Mouse (Mus musculus) testis, postnatal 10 days (tissue): ENCODE measurements at regions not wholly inside any gene's neighbourhood (a gene's known extent, or its start where the extent isn't known, plus 50 kb on each side); places are given as distances from the start of the nearest gene placed in this dataset.

ENCODE experiments used
- DNase-seq: peaks from one replicate; pipeline ENCODE4 v3.0.0; 2021; ENCODE audit warnings: low spot score

DNA sequence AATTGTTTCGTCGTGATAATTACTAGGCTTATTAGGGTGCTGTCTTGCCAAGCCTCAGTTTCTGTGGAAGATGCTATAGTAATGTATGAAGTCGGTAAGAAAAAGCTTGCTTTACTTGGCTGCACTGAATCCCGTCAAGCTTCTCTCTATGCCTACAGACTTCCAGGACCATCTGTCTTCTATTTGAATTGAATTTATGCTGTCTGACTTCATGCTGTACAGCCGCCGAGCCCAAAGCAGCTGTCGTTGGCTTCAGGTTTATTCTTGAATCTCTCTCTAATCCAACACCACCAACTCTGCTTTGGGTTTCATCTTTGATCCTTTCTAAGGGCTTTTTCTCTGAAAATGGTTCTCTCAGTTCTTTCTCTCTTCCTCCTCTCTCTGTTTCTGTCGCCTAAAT lies 227.4 kb upstream of the Cnr1 start:
- no peak for DNase-seq

DNA sequence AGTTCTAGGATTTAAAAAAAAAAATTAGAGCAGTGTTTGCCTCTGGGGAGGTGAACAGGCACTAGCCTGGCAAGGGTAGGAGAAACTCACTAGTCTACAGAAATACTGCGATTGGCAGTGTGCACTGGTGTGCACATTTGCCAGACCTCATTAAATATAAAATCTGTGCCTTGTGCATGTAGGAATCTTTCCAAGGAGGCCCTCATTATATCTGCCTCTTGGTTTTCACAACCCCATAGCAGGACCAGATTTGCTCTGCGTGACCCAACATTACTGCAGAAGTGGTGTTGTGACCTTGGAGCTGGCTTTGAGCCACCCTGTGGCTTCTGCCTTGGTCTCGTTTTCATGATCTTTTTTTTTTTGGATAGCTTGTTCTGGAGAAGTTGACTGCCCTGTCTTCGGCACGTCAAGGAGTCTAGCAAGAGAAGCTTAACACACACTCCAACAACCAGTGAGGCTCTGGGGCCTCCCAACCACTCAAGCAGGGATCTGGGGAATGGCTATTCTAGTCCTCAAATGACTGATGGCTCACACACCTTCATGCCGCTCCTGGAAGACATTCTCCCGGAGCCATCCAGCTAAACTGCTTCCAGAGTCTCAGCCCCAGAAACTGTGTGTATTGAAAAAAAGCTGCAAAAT lies 222.2 kb upstream of the Cnr1 start:
- no peak for DNase-seq

DNA sequence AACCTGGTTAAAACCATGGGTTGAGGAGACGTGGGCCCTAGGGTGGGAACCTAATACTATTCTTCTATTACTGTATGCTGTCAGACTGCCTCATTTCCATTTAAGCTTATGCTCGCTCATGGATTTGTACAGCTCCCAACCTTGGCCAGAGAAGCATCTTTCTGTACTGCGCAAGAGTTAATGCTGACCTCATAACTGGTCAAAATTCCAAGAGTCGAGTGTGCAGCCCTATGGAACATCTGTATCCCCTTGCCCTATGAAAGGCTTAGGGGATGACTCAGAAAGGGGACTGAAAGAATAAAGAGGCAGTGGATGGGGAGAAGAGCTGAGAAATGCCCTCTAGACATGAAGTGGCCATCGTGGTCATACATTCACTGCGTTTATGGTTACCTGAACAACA lies 218.7 kb upstream of the Cnr1 start:
- DNase-seq, result no peak

DNA sequence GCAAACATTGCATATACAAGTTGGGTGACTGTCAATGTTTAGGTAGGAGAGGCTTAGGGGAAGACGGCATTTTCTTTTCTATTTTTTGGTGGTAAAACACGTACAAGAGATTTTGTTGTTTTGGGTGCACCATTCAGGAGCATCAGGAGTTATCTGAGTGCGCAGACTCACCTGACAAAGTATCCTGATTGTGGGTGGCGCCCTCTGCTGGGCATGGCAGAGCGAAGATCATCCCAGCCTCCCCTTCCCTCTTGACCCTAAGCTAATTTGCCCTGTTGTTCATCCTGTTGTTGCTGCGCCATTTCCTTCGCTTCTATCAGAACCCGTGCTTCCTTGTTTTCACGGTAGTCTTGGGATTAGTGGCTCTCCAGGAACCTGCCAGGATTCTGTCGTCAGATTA lies 217.6 kb upstream of the Cnr1 start:
- peak; percentile 62 for DNase-seq

DNA sequence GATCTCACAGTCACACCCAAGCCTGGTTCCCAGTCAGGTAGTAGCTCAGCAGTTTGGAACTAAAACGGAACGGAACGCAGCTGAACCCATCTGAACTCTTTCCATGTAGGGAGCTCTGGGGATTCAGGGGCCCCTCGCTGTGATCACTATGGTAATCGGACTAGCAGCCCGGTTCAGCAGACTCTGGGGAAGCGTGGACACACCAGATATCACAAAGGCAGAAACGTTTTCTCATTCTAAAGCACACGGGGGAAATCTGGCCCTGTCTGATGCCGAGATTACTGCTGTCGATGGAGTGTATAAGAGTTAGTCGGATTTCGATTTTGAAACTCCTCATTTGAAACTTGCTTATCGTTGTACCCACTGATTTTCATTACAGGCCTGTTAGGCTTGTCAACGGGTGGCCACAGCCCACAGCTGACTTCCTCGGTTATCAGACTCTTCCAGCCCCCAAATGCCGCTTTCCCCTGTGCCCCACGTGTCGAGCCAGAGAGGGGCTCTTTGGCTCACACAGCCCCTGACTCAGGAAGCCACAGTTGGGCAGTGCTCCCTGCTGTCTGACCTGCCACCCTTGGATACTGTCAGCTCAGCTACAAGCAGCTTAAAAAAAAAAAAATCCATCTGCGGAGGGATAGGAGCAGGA lies 207.8 kb upstream of the Cnr1 start:
- no peak for DNase-seq

DNA sequence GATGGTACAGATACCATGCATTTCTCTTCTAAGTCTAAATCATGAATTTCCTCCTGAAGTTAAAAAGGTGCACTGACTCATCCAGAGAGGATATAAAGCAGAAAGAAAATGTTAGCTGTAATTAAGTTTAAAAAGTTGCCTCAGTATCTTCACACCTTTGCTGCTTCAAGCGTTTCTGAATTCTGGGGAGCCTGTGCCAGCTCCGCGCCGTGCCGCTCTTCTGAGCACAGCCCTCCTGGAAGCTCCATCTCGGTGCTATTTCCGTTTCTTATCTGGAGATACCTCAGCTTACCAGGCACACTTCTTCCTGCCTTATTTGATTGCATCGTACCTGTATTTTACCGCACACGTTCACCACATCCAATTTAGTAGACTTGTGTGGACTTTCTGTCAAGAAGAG lies 203.4 kb upstream of the Cnr1 start:
- DNase-seq, result no peak

DNA sequence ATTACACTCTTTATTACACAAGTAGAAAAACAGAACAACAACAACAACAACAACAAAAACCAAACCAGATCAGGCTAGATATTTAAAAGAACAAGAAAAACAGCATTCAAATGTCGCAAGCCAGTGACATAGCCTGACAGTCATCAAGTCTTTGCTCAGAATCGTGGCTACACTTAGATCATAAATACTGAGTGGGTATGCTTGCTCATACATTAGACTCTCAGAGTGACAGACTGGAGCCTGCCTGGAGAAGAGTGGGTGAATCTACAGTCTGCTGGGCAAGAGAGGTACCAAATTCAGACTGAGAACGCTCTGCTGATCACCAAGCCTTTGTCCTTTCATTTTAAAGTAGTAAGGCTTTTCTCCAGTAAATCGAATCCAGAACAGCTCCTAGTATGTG lies 202.4 kb upstream of the Cnr1 start:
- DNase-seq, result no peak

DNA sequence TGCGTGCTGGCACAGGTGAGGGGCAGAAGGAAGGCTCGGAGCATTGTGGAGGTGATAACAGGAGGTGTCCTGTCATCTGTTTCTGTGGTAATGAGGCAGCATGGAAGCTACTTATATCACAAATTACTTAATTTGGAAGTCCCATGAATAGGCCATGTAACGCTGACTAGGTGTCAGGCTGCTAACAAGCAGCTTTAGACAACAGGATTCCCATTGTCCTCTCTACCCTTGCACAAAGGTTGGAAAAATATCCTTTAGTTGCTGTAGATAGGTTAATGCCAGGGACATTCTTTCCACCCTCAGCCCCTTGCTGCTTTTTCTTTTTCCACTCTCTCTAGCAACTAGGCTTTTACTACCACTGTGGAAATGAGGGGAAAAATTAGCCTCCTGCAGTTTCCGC lies 192.6 kb upstream of the Cnr1 start:
- DNase-seq, result no peak

DNA sequence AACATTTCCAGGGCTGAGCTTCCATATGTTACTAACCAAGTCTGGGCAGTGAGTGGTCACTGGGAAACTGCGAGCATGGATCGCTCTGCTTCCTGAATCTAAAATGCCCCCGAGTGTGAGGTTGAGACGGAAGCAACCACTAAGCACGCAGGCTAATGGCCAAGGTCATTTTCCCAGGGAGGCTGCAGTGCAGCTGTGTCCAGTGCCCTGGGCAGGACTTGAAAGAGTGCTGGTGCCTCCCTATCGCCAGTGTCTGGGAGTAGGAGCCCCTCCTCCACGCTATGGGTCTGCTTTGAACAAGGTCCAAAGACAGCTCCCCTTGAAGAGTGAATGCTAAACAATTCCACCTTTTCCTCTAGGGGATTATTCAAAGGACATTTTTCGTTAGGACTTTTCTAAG lies 189.5 kb upstream of the Cnr1 start:
- DNase-seq, result peak; percentile 56

DNA sequence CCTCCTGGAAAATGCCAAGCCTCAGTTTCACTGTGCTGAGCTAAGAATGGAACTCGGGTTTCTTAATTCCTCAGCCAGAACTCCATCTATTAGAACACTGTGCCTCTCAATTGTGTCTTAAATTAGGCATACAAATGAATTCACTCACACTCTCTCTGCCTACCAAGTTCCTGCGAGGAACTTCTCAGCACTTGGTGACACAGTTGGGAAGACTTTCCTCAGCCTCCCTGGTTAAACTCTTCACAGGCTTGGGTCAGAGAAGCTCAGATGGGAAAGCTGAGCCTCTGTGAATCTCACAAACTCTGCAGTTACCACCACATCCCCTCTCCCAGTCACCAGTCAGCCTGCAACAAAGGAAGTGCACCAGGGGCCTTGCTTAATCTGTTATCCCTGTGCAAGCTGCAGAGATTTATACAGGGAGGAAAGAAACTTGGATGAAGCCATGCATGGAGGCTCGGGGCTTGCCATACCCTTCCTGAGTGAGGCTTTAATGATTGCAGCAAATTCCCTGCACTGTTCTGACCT lies 188.9 kb upstream of the Cnr1 start:
- DNase-seq, result no peak

DNA sequence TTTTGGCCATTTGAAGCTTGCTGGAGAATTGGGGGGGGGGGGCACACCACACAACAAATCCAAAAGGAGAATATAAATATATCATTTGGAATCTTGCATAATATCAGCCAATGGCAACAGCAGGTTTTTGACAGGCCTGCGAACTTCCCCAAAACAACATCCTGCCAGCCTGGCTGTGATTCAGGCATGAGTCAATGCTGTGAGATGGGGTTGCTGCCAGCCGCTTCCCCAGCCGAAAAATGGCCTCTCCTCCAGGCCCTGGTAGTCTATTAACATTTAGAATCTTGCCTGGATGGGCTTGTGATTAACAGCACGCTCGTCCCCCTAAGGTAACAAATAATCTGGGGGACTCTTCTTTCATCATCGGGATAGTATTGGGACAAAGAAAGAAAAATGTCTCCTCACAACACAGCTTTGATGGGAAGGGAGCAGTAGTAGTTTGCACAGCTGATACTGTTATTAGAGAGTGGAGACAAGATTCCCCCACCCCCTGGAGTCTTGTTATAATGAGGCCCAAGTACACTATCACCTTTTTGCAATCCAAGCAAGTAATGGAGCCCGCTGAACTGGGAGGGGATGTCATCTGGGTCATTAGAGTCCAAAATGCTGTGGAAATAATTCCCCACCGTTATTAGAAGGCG lies 188.2 kb upstream of the Cnr1 start:
- no peak for DNase-seq

DNA sequence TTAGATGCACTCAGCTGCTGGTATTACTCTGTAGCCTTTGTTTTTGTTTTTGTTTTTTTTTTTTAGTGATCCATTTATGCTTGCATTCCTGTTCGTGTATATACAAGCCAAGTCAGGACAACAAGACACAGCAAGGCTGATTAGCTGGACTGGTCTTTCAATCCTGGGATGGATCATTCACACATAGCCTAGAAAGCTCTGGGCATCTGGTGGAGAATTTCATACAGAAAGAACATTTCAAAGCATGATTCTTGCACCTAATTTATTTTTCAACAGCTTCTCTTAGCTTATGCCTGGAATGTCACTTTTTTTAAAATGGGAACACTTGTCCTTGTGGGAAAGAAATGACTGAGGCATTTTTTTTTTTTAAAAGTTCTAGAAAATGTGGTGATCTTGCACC lies 187.1 kb upstream of the Cnr1 start:
- DNase-seq, result no peak

DNA sequence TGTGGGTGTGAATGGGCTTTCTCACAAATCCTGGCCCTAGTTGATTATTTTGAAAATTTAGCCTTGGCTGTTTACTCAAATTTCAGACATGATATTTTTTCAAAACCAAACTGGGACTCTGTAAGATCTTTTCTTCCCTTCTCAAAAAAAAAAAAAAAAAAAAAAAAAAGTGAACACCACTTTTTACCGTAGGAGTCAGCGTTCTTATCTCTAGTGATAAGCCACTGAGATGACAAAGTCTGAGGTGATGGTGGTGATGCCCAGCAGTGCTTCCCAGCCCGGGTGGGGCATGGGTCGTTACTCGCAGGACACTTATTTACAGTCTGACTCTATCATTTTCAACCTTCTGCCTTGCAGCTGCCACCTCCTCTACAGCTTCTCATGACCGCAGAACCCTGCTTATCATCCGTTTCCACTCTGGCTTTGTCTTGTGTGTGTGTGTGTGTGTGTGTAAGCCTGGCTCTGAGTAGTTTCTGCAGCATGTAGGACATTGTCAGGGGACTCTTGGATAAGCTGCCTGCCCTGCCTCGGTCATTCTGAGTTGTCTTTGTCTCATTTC lies 186.5 kb upstream of the Cnr1 start:
- DNase-seq, result no peak

DNA sequence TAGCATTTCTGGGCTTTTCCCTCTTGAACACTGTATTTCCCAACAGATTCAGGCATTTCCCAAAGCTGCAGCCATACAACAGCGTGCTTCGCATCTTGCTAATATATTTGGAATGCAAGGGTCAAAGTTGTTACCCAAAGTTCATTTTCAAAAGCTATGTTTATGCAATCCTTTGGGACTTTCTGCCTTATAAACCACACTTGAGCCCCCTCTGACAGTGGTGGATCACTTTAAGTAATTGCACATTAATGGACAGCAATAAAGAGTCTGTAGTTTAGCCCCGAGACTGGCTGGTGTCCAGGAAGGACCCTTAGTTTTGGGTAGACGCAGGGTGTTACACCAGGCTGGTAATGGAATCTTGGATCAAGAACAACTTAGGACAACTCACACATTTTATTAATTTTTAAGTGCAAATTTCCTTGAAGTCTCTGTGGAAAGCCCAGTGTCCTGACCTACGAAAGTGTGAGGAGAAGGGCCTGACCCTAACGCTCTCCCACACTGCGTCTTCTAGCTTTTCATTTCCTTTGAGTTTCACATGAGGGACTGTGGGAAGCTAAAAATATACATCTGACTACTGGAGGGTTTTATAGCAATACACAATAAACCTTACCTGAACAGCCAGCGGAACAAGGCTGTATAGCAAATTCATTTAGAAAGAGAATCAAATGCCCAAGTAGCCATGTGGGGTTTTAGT lies 185.0 kb upstream of the Cnr1 start:
- no peak for DNase-seq

DNA sequence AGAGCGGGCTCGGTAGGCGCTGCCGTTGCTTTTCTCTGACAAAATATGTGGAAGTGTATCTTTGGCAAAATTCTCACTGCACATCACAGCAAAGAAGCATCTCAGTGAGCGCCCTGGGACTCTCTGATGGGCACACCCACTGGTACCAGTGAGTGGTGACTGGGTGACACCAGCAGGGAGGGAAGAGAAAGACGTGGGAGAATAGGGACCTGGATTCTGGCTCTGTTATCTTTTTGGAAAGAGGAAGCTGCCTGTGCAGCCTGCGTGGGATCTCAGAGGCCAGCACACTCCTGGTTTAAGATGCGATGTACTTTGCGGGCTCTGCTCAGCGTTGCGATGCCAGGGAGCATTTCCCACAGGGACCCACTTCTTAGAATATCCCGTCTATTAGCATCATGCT lies 183.4 kb upstream of the Cnr1 start:
- DNase-seq, result no peak

DNA sequence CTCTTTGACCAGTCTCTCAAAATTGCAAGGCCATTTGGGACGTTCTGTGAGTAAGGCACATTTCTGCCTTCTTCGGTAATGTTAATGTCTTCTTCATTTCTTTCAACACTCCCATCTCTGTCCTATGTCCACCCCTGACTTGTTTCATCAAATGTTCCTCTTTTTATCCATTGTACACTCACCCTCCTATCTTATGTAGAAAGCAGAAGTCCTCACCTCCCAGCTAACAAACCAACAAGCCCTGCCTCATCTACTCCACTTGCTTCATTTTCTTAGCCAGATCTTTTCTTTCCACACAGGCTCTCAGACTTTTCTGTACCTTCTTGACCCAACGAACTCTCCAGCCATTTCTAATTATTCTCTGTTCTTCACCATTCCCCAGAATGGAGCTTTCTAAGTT lies 179.2 kb upstream of the Cnr1 start:
- DNase-seq, result no peak

DNA sequence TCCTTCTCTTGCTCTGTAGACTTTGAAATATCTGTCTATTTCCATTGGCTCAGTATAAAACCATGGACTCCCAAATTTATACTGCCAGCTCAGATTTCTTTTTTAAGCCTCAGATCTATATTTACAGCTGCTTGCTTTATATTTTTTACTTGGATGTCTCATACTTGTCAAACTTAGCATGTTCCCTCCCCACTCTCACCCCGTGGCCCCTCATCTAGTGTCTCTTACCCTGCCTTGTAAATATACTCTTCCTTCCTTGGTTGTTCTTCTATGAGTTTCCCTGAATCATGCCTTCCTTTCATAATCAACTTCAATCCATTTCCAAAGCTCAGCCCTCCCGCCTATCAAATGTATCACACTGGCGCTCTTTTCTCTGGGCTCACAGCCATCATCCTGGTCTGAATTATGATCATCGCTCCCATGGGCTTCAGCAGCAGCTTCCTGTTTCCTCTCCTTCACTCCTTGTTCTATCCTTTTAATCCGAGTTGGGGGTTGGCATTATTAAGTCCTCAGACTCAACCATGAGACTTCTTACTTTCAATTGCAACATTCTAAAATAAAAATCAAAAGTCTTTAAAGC lies 177.0 kb upstream of the Cnr1 start:
- DNase-seq, result no peak

DNA sequence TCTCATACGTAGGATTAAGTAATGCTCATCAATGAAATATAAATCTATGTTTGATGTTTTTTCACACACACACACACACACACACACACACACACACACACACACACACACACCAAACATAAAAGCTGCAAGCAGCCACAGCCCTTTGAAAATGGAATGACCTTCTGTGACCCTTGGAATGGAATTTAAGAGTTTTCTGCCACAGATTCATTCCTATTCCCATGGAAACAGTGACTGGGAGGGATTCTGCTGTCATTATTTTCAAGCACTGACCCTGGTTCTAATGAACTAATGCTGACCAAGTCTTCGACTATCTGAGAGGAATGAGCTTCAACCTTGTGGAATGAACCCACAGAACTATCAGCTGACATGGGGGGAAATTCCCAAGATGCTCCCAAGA lies 156.7 kb upstream of the Cnr1 start:
- no peak for DNase-seq

DNA sequence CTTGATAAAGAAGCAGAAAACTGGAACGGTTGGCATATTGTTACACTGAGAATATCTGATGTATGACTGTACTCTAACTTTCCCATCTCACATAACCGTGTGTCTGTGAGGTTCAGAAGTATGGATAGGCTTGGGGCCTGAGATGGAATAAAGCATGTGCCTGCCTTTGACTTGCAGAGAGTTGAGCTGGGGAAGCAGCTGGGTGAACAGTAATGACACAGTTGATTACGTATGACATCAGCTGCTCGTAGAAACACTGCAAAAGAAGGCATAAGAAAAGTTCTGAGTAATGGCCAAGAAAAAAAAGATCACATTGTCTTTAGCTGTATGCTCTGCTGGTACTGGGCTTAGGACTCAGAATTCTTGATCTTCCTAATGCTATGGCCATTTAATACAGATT lies 138.4 kb upstream of the Cnr1 start:
- no peak for DNase-seq

DNA sequence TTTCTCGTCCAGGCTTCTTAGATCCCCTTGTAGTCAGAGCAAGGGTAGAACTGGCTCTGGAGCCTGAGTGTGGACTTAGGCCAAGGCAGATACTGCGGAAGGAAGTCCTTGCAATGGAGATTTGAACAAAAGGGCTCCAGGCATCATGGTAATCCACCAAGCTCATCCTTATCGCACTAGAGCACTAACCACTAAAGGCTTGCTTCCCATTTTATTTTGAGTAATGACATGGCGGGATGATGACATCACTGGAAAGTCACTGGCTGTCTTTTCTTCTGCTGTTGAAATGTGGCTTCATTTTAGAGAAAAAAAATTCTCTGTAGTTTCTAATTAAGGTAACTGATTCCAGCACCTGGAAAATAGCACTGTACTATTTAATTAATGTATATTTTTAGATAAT lies 137.4 kb upstream of the Cnr1 start:
- DNase-seq, result no peak

DNA sequence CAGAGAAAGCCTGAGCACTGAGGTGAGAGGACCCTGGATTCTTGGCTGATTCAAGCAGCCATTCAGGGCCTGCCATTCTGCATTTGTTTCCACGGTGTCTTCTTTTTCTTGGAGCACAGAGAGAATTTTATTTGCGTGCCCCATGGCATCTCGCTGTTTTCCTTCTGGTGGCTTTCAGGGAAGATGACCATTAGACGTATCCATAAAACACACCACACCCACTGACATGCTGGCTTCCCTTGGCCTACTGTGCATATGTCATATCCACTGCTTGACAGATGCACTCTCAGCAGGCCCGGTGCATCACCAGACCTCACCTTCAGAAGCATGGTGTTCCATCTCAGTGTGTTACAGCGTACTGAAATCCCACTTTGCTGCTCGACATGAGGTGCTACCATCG lies 131.0 kb upstream of the Cnr1 start:
- no peak for DNase-seq

DNA sequence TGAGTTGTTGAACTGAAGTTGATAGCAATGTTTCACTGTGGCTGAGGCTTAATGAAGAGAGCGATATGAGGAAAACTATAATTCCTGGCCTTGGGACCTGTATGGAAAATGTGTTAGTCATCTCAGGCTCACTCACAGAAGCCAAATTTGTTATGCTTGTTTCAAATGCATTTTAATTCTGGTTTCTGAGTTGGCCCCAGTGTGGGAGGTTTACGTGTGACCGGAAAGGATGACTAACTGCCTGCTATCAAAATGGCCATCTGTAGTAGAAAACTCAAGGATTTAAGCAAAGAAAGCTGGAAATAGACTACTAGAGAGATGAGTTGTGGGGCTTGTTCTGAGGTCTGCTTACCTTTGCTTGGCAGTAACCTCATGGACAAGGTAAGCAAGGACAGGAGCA lies 128.9 kb upstream of the Cnr1 start:
- no peak for DNase-seq
